8 mouse cellular contexts compared by ENCODE assay signal in genomic region chr17:44777337-44777804, GRCm38 (mm10). TPM values are rescaled to one million over a fixed set of nuclear protein-coding genes. Genes with fewer than 3 reads are reported as not detected.
DNase-seq lines count a peak whose midpoint lies in the region; ATAC-seq and TF ChIP-seq lines count a peak whose summit lies in the region.

No protein-coding gene starts in this region.

- peak; percentile 86 for DNase-seq in CD4-positive, CD25-positive, alpha-beta regulatory T cell, adult 2 months (ENCODE audit: low read depth, low spot score)
- DNase-seq in brain, embryonic 14.5 days (ENCODE audit: low read depth): peak; percentile 76
- DNase-seq in forebrain, embryonic 10.5 days (ENCODE audit: extremely low spot score, low spot score): peak; percentile 66
- peak; percentile 52 to 74 for DNase-seq in kidney, postnatal 36 days
- DNase-seq in neural tube, embryonic 11.5 days (ENCODE audit: low spot score): peak; percentile 74
- DNase-seq in testis, postnatal 14 days (ENCODE audit: low spot score): peak; percentile 75

- H3K36me3 ChIP-seq in forebrain, embryonic 10.5 days (replicated peaks): no peaks in the 10 kb centered on the region
- no peaks in the 10 kb centered on the region for H3K36me3 ChIP-seq in heart, embryonic 16.5 days (ENCODE audit: control insufficient read depth, insufficient read depth)
- H3K36me3 ChIP-seq in liver, embryonic 15.5 days (replicated peaks): no peaks in the 10 kb centered on the region
- no peaks in the 10 kb centered on the region for H3K36me3 ChIP-seq in neural tube, embryonic 11.5 days (ENCODE audit: control insufficient read depth, insufficient read depth, low read length)

- peaks cover 14% of the 10 kb centered on the region for H3K4me1 ChIP-seq in forebrain, embryonic 10.5 days
- no peaks in the 10 kb centered on the region; the same call in 1 of the 2 replicates for H3K4me1 ChIP-seq in heart, embryonic 16.5 days (ENCODE audit: control insufficient read depth, insufficient read depth, low read length)
- H3K4me1 ChIP-seq in liver, embryonic 15.5 days (replicated peaks): peaks cover 18% of the 10 kb centered on the region
- no peaks in the 10 kb centered on the region for H3K4me1 ChIP-seq in neural tube, embryonic 11.5 days (ENCODE audit: control insufficient read depth, insufficient read depth, low read length)

- H3K9me3 ChIP-seq in forebrain, embryonic 10.5 days: no peaks in the 10 kb centered on the region
- H3K9me3 ChIP-seq in heart, embryonic 16.5 days (replicated peaks; ENCODE audit: control insufficient read depth, low read length): no peaks in the 10 kb centered on the region; the same call in 1 of the 2 replicates
- H3K9me3 ChIP-seq in liver, embryonic 15.5 days (replicated peaks): 0 out of 2 replicates have a peak, but pooled peaks cover 3% of the 10 kb centered on the region
- no peaks in the 10 kb centered on the region for H3K9me3 ChIP-seq in neural tube, embryonic 11.5 days (ENCODE audit: control insufficient read depth, low read length)

- H3K9ac ChIP-seq in heart, embryonic 16.5 days (ENCODE audit: low read length): peak overlapping the region; percentile 92
- H3K9ac ChIP-seq in liver, embryonic 15.5 days: peak overlapping the region; percentile 89
- peak overlapping the region; percentile 93 for H3K9ac ChIP-seq in neural tube, embryonic 11.5 days (ENCODE audit: low read length)

- peak overlapping the region; percentile 77 for H3K4me2 ChIP-seq in heart, embryonic 16.5 days (ENCODE audit: low read depth, low read length)
- H3K4me2 ChIP-seq in liver, embryonic 15.5 days: peak overlapping the region; percentile 95
- H3K4me2 ChIP-seq in neural tube, embryonic 11.5 days (ENCODE audit: low read depth): peak overlapping the region; percentile 67

- under 1% methylated on average over 35 of the region's 35 CpGs for WGBS in forebrain, embryonic 10.5 days
- 0% methylated on average over 34 of the region's 35 CpGs for WGBS in heart, embryonic 16.5 days
- under 1% methylated on average over 35 of the region's 35 CpGs for WGBS in liver, embryonic 15.5 days (ENCODE audit: insufficient replicate concordance)
- WGBS in neural tube, embryonic 11.5 days: under 1% methylated on average over 32 of the region's 35 CpGs

- no peak; the same call in 1 of the 2 replicates for TF ChIP-seq POLR2A in brain, embryonic 14.5 days (IDR thresholded peaks at IDR 0.05; ENCODE audit: borderline replicate concordance, extremely low read depth, insufficient read depth, insufficient read length, poor library complexity, severe bottlenecking)

- ATAC-seq in heart, embryonic 16.5 days (replicated peaks; ENCODE audit: extremely low read depth, insufficient read depth, low FRiP score): peak; percentile 81
- ATAC-seq in liver, embryonic 15.5 days (ENCODE audit: insufficient read depth): peak; percentile 73
- peak; percentile 78 for ATAC-seq in neural tube, embryonic 11.5 days (ENCODE audit: insufficient read depth, low FRiP score, low TSS enrichment)

- no peak for TF ChIP-seq CTCF in brain, embryonic 14.5 days (IDR thresholded peaks at IDR 0.05; ENCODE audit: borderline replicate concordance, extremely low read depth, insufficient read depth, insufficient read length)

- peak overlapping the region; percentile 96 for H3K27ac ChIP-seq in forebrain, embryonic 10.5 days
- peak overlapping the region; percentile 88 for H3K27ac ChIP-seq in heart, embryonic 16.5 days (ENCODE audit: low read length)
- peak overlapping the region; percentile 86 for H3K27ac ChIP-seq in liver, embryonic 15.5 days (replicated peaks)
- H3K27ac ChIP-seq in neural tube, embryonic 11.5 days (ENCODE audit: low read depth, low read length): peak overlapping the region; percentile 63

- no peaks in the 10 kb centered on the region for H3K27me3 ChIP-seq in forebrain, embryonic 10.5 days (ENCODE audit: poor library complexity, severe bottlenecking)
- H3K27me3 ChIP-seq in heart, embryonic 16.5 days (ENCODE audit: control insufficient read depth, insufficient read depth, low read length): no peaks in the 10 kb centered on the region
- no peaks in the 10 kb centered on the region for H3K27me3 ChIP-seq in liver, embryonic 15.5 days
- H3K27me3 ChIP-seq in neural tube, embryonic 11.5 days (ENCODE audit: control insufficient read depth, insufficient read depth, low read length): no peaks in the 10 kb centered on the region

- H3K4me3 ChIP-seq in forebrain, embryonic 10.5 days: peak overlapping the region; percentile 71
- H3K4me3 ChIP-seq in heart, embryonic 16.5 days (ENCODE audit: low read length): peak overlapping the region; percentile 81
- peak overlapping the region; percentile 93 for H3K4me3 ChIP-seq in liver, embryonic 15.5 days (replicated peaks)
- peak overlapping the region; percentile 84 for H3K4me3 ChIP-seq in neural tube, embryonic 11.5 days (ENCODE audit: low read depth, low read length)

RNA-seq across cellular contexts. Expression of gene Supt3, which starts 0.4 kb away (rescaled TPM):
- polyA plus RNA-seq in brain, embryonic 14.5 days (2012; rRNA removed): 6.4 and 8.9 TPM in 2 replicates
- polyA plus RNA-seq in forebrain, embryonic 10.5 days (2016; fragmentation: Nextera tagmentation; extraction: Ambion mirVana): 20.0 and 21.4 TPM in 2 replicates
- polyA plus RNA-seq in heart, embryonic 16.5 days (2015; fragmentation: Nextera tagmentation; extraction: Ambion mirVana): 21.1 and 24.3 TPM in 2 replicates
- polyA plus RNA-seq in liver, embryonic 15.5 days (2015; fragmentation: Nextera tagmentation; extraction: Ambion mirVana): 6.5 and 6.6 TPM in 2 replicates
- 23.4 and 23.8 TPM in 2 replicates for polyA plus RNA-seq in neural tube, embryonic 11.5 days (2014; fragmentation: Nextera tagmentation; extraction: Ambion mirVana)

RNA-seq across cellular contexts. Expression of gene Runx2, which starts 37.2 kb away (rescaled TPM):
- polyA plus RNA-seq in brain, embryonic 14.5 days (2012; rRNA removed): 0.73 and 2.6 TPM in 2 replicates
- 0.27 and 0.30 TPM in 2 replicates for polyA plus RNA-seq in forebrain, embryonic 10.5 days (2016; fragmentation: Nextera tagmentation; extraction: Ambion mirVana)
- polyA plus RNA-seq in heart, embryonic 16.5 days (2015; fragmentation: Nextera tagmentation; extraction: Ambion mirVana): 0.21 and 0.25 TPM in 2 replicates
- 0.56 and 0.98 TPM in 2 replicates for polyA plus RNA-seq in liver, embryonic 15.5 days (2015; fragmentation: Nextera tagmentation; extraction: Ambion mirVana)
- polyA plus RNA-seq in neural tube, embryonic 11.5 days (2014; fragmentation: Nextera tagmentation; extraction: Ambion mirVana): 1.0 and 1.4 TPM in 2 replicates

Comparison
In these comparisons a context has a peak if more than half of its experiments do, and no peak if none do; other contexts are left out.
1. Peak in every context shown above with its lines: DNase-seq, ATAC-seq, H3K4me3 ChIP-seq and H3K27ac ChIP-seq.